Mouse (Mus musculus): ENCODE data around the gene Abca8a. TPM values are rescaled to one million over a fixed set of nuclear protein-coding genes. Genes with fewer than 3 reads are reported as not detected.

Abca8a gene
- total and polyA plus RNA-seq, 3 experiments: not detected

DNA sequence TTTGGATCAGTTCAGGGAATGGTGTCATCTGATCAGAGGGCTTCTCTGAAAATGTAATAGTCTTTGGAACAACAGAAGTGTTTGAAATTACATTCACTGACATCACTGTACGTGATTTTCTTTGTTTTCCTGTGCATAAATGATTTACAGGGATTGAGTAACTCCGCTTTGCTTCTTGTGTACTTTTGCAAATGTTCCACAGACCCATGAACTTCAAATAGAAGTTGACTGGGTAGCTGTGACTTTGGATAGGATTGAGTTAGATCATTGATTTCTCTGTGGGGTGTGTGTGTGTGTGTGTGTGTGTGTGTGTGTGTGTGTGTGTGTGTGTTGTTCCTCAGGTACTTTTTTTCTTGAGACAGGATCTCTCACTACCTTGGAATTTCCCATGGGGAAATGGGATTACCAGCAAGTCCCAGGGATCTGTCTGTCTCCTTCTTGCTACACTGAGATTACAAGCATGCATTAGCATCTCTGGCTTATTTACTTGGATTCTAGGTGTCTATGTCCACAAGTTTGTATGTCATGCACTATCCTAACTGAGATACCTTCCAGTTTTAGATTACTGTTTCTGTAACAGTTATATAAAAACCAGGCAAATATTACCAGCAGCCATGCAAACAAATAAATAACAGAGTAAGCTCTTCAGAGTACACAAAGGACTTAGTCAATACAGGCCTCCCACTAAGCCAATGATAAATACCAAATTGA is 84.8 kb downstream of the Abca8a start:
- Histone ChIP-seq H3K4me1 (ENCODE audit: control insufficient read depth in 1 of 2, insufficient read depth in 2 of 2, low read length in 2 of 2) (no peaks in the 10 kb centered on the region), H3K9me3 (replicated peaks; ENCODE audit: insufficient read depth, low read length) (no peaks in the 10 kb centered on the region), H3K36me3 (ENCODE audit: control insufficient read depth in 1 of 2, insufficient read depth in 2 of 2, low read length in 2 of 2) (no peaks in the 10 kb centered on the region), H3K27me3 (ENCODE audit: control insufficient read depth in 1 of 2, insufficient read depth in 2 of 2, low read length in 2 of 2) (no peaks in the 10 kb centered on the region), H3K9ac (ENCODE audit: control insufficient read depth, low read depth, low read length, poor library complexity, severe bottlenecking) (no peak overlapping the region), H3K4me3 (ENCODE audit: control insufficient read depth in 1 of 2, insufficient read depth in 1 of 2, low read depth in 2 of 2, low read length in 2 of 2) (no peak overlapping the region), H3K27ac (ENCODE audit: control insufficient read depth, low read depth, low read length) (no peak overlapping the region), H3K79me2 (ENCODE audit: control insufficient read depth, insufficient read depth, low read length, poor library complexity) (no peaks in the 10 kb centered on the region)
- no peak for TF ChIP-seq TAL1 (IDR thresholded peaks at IDR 0.05; ENCODE audit: low read length)
- no peak for TF ChIP-seq CTCF (IDR thresholded peaks at IDR 0.05 in 2 of 3, conservative IDR thresholded peaks at IDR 0.05 in 1 of 3; ENCODE audit: control insufficient read depth in 1 of 3, insufficient read depth in 1 of 3, low read depth in 2 of 3, low read length in 3 of 3, poor library complexity in 1 of 3, severe bottlenecking in 1 of 3)
- no peak for TF ChIP-seq POLR2A (IDR thresholded peaks at IDR 0.05; ENCODE audit: control insufficient read depth in 1 of 2, insufficient read depth in 1 of 2, low read depth in 1 of 2, low read length in 2 of 2, poor library complexity in 1 of 2)
- no peak for TF ChIP-seq MXI1 (IDR thresholded peaks at IDR 0.05; ENCODE audit: low read depth, low read length)
- no peak for TF ChIP-seq NRF1 (IDR thresholded peaks at IDR 0.05; ENCODE audit: insufficient read depth, low read depth, low read length, poor library complexity, severe bottlenecking)
- TF ChIP-seq TBP (IDR thresholded peaks at IDR 0.05; ENCODE audit: low read depth, low read length): no peak
- no peak for TF ChIP-seq RAD21 (IDR thresholded peaks at IDR 0.05; ENCODE audit: low read depth, low read length)
- TF ChIP-seq CHD1 (IDR thresholded peaks at IDR 0.05; ENCODE audit: low read depth, low read length): no peak
- no peak for TF ChIP-seq ZNF384 (IDR thresholded peaks at IDR 0.05; ENCODE audit: low read depth, low read length)
- no peak for TF ChIP-seq TCF12 (IDR thresholded peaks at IDR 0.05; ENCODE audit: low read depth, low read length)
- no peak for TF ChIP-seq MYC (IDR thresholded peaks at IDR 0.05; ENCODE audit: low read depth, low read length)
- TF ChIP-seq UBTF (IDR thresholded peaks at IDR 0.05; ENCODE audit: borderline replicate concordance, insufficient read depth, low read depth, low read length): no peak
- DNase-seq (ENCODE audit: low read depth, low spot score): no peak

DNA sequence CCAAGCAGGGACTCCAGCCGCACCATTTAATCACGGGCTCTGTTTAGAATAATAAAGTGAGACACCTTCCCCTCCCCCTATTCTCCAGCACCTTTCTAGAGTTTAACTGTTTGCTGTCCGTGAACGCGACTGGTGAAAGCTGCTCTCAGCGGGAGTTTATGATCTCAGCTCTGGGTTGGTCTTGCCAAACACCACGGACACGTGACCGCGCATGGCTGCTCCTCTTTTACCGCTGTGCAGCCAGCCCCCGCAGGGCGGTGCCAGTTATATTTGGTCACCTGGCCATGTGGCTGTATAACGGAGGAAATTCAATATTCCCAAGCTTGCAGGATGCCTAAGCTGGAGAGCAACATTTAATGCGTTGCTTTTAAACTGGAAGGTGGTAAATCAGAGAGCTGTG is 100.2 kb downstream of the Abca8a start, which contains the start of gene Abca8b:
Gene Abca8b, minus strand, starts transcription at position 222 of the 400 bp plus-strand sequence.
- DNase-seq (ENCODE audit: low read depth, low spot score): no peak
- no peak within 1 kb of the TSS for H3K9ac ChIP-seq (ENCODE audit: control insufficient read depth, low read depth, low read length, poor library complexity, severe bottlenecking)
- H3K36me3 ChIP-seq (ENCODE audit: control insufficient read depth in 1 of 2, insufficient read depth in 2 of 2, low read length in 2 of 2): no peaks in the 10 kb centered on the region

More for the DNA sequence above, 100.2 kb downstream of the Abca8a start, which contains the start of gene Abca8b:
- H3K27ac ChIP-seq (ENCODE audit: control insufficient read depth, low read depth, low read length): no peak within 1 kb of the TSS
- H3K4me1 ChIP-seq (ENCODE audit: control insufficient read depth in 1 of 2, insufficient read depth in 2 of 2, low read length in 2 of 2): no peaks in the 10 kb centered on the region
- TF ChIP-seq POLR2A (IDR thresholded peaks at IDR 0.05; ENCODE audit: control insufficient read depth in 1 of 2, insufficient read depth in 1 of 2, low read depth in 1 of 2, low read length in 2 of 2, poor library complexity in 1 of 2) (no peak), ZNF384 (IDR thresholded peaks at IDR 0.05; ENCODE audit: low read depth, low read length) (no peak), JUND (IDR thresholded peaks at IDR 0.05; ENCODE audit: low read depth, low read length) (no peak), NELFE (IDR thresholded peaks at IDR 0.05; ENCODE audit: low read depth, low read length) (no peak), MXI1 (IDR thresholded peaks at IDR 0.05; ENCODE audit: low read depth, low read length) (no peak), GABPA (IDR thresholded peaks at IDR 0.05; ENCODE audit: low read depth, low read length) (no peak), CHD2 (IDR thresholded peaks at IDR 0.05; ENCODE audit: low read length) (no peak), BHLHE40 (IDR thresholded peaks at IDR 0.05; ENCODE audit: borderline replicate concordance, low read depth, low read length) (no peak), SIN3A (IDR thresholded peaks at IDR 0.05; ENCODE audit: low read length) (no peak), ELF1 (IDR thresholded peaks at IDR 0.05; ENCODE audit: low read depth, low read length) (no peak)
- H3K79me2 ChIP-seq (ENCODE audit: control insufficient read depth, insufficient read depth, low read length, poor library complexity): no peaks in the 10 kb centered on the region
- no peaks in the 10 kb centered on the region for H3K27me3 ChIP-seq (ENCODE audit: control insufficient read depth in 1 of 2, insufficient read depth in 2 of 2, low read length in 2 of 2)
- H3K9me3 ChIP-seq (replicated peaks; ENCODE audit: insufficient read depth, low read length): no peaks in the 10 kb centered on the region
- H3K4me3 ChIP-seq (ENCODE audit: control insufficient read depth in 1 of 2, insufficient read depth in 1 of 2, low read depth in 2 of 2, low read length in 2 of 2): no peak within 1 kb of the TSS
